Mouse (Mus musculus) kidney, adult 2 months (tissue): ENCODE measurements around the gene Bcas3.

Source experiments
- CTCF ChIP-seq: fragments of 200-500 bp; conservative IDR thresholded peaks from 2 replicates; pipeline ENCODE4 v1.5.1; 2011; ENCODE audit warnings: low read depth, mild to moderate bottlenecking, control low read depth, low read length, moderate library complexity, mixed read lengths; ENCODE audit not compliant: insufficient read depth, insufficient read length
- POLR2A ChIP-seq: fragments of 200-500 bp; IDR thresholded peaks from one replicate; pipeline ENCODE4 v1.6.1; 2011; ENCODE audit warnings: low read depth, low read length, control low read depth

- TF ChIP-seq POLR2A (no peak), CTCF (no peak)
Measured at GRCm38 (mm10) chr11:85547966-85548365, 195.0 kb downstream of the Bcas3 start.
